Mouse (Mus musculus) lung, postnatal 10 days (tissue): ENCODE measurements around the gene Foxg1.

Source experiments
- DNase-seq: peaks from one replicate; pipeline ENCODE4 v3.0.0; 2021

Gene Foxg1

GRCm38 (mm10) chr12:49382565-49383520 lies at the start of gene Foxg1:
Gene Foxg1 (plus strand): TSS chr12:49382660.
- no peak for DNase-seq

DNA sequence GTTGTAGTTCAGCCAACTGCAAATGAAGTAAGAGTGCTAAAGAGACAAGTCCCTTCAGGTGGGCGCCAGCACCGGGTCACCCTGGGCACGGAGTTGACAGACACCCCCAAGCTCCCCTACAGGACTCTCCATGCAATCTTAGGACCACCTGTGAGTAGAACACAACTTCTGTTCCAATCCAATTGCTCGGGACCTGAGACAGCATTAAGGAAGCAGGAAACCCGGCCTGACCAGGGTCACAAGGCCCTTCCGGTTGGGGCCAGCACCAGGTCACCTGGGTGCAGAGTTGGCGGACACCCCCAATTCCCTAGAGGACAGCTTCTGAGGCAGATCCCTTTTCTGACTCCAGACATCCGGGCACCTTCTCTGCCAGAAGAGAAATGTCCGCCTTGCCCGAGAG lies 32.8 kb upstream of the Foxg1 start:
- no peak for DNase-seq

- DNase-seq, result no peak
These were observed 13.5 kb upstream of the Foxg1 start for GRCm38 (mm10) chr12:49368931-49369330.

DNA sequence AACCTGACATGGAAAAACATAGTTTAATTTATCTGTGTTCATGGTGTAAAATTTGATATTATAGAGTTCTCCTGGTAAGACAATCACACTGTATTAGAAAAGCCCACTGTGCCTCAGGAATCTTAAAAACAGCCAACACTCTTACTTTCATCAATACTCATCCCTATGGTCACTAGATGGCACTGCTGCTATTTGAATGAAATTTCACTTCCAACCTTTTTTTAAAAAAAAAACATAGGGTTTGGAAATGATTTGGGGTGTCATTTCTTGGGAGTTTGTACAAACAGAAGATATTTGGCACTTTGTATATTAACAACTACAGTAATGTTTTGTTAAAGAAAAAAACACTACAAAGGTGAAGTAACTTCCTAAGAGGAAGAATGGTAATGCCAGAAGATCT lies 10.3 kb upstream of the Foxg1 start:
- DNase-seq, result no peak

DNA sequence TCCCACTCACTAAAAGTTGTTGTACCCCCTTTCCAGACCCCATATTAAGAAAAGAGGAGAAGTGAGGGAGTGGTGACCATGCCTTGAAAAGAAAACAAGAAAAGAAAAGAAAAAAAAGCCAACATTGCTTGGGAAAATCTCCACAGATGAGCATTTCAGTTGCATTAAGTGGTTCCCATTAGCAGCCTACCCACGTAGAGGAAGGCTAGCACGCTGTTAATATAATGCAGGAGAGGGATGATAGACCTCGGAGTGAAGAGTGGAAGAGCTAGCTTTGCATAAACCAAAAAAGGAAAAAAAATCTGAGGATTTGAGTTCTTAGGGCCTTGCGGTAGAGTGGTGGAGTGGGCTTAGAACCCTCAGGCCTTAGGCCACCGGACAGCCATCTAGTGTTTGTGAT lies 9.3 kb upstream of the Foxg1 start:
- DNase-seq, result no peak

DNA sequence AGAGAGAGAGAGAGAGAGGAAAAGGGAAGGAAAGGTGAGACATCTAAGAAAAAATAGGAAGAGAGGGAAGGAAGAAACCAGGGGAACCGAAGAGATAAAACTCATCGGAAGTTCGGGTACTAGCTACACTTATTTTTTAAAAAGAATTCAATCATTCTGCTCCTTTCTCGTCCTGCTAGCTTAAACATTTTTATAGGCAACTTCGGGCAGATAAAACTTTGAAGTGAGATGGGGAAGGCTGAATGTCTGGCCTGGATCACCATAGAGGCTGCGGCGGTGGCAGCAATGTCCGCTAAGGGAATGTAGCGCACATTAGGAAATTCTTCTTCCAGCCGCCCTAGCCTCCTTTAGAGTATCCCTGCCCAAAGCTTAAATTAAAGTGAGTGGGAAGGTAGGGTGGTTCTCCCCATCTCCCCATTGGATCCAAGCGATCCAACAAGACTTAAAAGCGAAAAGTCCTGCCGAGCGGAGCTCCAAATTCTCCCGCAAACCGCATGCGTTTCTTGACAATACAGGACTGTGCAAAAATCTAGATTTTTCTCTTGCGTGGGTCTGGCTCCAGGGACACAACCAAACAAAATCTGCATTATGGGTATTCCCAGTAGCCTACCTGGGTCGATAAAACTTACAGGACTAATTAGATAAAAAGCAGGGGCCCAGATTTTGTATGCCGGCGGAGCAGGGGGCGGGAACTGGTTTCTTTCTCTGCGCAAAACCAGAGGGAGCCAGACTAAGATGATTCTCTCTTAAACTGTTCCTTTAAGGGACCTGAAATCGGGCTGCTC lies 8.4 kb upstream of the Foxg1 start:
- DNase-seq, result no peak

- DNase-seq, result peak; percentile 28
These were observed 7.9 kb upstream of the Foxg1 start for GRCm38 (mm10) chr12:49374606-49374995.

- DNase-seq, result no peak
These were observed 6.8 kb upstream of the Foxg1 start for GRCm38 (mm10) chr12:49375427-49376317.

GRCm38 (mm10) chr12:49376318-49376992 lies 6.0 kb upstream of the Foxg1 start:
- DNase-seq, result no peak

- DNase-seq, result no peak
These were observed 5.0 kb upstream of the Foxg1 start for GRCm38 (mm10) chr12:49377281-49377970.

DNA sequence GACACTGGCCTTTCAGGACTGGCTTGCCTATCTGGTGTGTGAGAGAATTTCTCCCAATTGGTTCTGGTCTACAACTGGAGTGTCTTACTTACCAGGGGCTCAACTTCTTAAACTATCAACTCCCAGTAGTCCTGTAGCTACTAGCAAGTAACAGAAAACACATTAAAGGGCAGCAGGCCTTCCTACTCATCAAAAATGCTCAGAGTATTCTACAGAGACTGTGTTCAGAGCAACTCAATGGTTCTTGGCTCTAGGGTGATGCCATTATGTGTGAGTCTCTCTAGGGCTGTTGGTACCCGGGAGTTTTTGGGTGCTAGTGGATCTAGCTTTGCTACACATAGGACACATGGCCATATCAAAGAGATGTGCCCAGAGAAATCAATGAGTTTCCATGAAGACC lies 3.5 kb upstream of the Foxg1 start:
- DNase-seq, result no peak

DNA sequence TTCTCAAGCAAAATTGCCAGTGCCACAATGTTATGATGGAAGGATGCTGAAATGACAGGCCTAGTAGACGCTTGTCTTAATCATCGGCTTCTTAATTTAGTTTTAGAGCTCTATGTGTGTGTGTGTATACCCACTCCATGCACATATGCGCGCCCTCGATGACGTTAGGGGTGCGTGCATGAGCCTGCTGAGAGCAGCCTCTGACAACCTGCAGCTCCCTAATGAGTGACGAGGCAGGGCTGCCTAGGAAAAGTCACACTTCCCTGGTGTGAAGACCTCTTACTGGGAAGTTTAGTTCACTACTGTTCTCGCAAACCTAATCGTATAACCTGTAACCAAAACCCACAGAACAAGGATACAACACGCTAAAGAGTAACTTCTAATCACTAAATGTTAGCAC lies 3.0 kb upstream of the Foxg1 start:
- DNase-seq, result no peak

GRCm38 (mm10) chr12:49380442-49380841 lies 2.0 kb upstream of the Foxg1 start:
- DNase-seq, result no peak

DNA sequence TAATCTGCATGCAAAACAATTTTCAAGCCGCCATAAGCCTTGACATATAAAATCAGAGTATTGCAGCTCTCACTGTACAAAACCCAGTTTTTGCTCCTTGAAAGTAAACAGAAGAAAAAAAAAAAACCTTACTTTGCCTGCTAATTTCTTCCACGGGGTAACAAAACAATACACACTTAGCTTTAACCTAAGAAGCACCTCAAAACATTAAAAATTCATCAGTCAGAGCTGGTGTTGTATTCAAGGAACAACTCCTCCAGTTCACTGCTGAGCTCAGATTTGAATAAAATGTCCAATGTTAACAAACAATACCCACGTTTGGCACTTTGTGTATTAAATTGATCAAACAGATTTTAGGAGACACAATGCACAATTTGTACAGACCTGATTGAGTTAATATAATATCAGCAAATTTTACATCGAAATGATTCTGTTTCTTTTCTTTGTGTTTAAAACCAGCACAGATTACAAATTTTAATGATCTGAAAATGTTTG lies 1.4 kb upstream of the Foxg1 start:
- no peak for DNase-seq

GRCm38 (mm10) chr12:49381721-49382365 lies 617 bp upstream of the Foxg1 start:
- no peak for DNase-seq

DNA sequence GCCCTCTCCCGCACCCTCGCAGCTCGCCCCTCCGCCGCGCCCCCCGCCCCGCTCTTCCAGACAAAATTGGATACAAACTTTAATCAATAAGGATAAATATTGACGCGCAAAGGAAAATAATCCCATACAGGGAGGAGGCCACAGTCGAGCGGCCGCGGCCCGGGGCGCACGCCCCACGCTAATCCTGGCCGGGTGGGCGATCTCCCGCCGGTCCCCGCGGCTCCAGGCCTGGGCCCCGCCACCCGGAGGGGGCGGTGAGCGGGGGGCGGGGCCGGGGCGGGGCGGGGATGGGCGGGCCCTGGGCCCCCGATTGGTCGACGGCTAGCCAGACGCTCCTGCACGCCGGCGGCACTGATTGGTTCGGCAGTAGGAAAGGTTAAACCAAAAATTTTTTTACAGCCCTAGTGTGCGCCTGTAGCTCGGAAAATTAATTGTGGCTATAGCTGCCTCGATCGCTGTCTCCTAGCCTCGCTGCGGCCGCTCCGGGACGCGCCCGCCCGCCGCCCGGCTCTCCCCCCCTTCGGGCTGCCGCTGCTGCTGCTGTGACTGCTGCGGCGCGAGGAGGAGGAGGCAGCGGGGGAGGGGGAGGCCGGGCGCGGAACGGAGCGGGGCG lies 1.2 kb downstream of the Foxg1 start:
- no peak for DNase-seq

DNA sequence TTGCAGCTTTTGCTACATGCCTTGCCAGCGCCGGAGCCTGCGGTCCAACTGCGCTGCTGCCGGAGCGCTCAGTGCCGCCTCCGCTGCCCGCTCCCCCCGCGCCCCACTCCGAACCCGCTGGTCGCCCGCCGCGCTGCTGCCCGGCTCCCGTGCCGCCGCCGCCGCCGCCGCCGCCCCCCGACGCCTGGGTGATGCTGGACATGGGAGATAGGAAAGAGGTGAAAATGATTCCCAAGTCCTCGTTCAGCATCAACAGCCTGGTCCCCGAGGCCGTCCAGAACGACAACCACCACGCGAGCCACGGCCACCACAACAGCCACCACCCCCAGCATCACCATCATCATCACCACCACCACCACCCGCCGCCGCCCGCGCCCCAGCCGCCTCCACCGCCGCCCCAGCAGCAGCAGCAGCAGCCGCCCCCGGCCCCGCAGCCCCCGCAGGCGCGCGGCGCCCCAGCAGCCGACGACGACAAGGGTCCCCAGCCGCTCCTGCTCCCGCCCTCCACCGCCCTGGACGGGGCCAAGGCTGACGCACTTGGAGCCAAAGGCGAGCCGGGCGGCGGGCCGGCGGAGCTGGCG lies 1.9 kb downstream of the Foxg1 start:
- no peak for DNase-seq

- no peak for DNase-seq
These were observed 2.6 kb downstream of the Foxg1 start, which contains the start of gene Gm43517 for GRCm38 (mm10) chr12:49384876-49385630. Gene Gm43517 (plus strand): TSS chr12:49385174.

- DNase-seq, result no peak
These were observed 3.2 kb downstream of the Foxg1 start for GRCm38 (mm10) chr12:49385631-49385990.
